ENCODE assay signal across 7 mouse cellular contexts in genomic region chr8:109185558-109186198, GRCm38 (mm10).
DNase-seq lines count a peak whose midpoint lies in the region; ATAC-seq and TF ChIP-seq lines count a peak whose summit lies in the region.

No protein-coding gene starts in this region.

- H3K4me3 ChIP-seq in embryonic facial prominence, embryonic 13.5 days, result peak overlapping the region; percentile 31
- H3K4me3 ChIP-seq in heart, embryonic 11.5 days (ENCODE audit: low read depth, low read length), result peak overlapping the region; percentile 17; the same call in 1 of the 2 replicates
- H3K4me3 ChIP-seq in kidney, embryonic 15.5 days (replicated peaks), result peak overlapping the region; percentile 39
- H3K4me3 ChIP-seq in limb, embryonic 13.5 days, result peak overlapping the region; percentile 32
- no peak overlapping the region for H3K4me3 ChIP-seq in myocyte

- no peak for ATAC-seq in embryonic facial prominence, embryonic 13.5 days (ENCODE audit: insufficient number of reproducible peaks, insufficient read depth, low FRiP score, low TSS enrichment, low read depth)
- ATAC-seq in heart, embryonic 11.5 days (replicated peaks; ENCODE audit: insufficient number of reproducible peaks, low FRiP score, low TSS enrichment), result no peak
- ATAC-seq in kidney, embryonic 15.5 days (replicated peaks; ENCODE audit: low FRiP score), result peak; percentile 77
- ATAC-seq in limb, embryonic 13.5 days (ENCODE audit: low FRiP score, low read depth), result peak; percentile 87; the same call in 1 of the 2 replicates

- peak; percentile 81 for DNase-seq in adrenal gland, postnatal 10 days
- DNase-seq in thymus, postnatal 14 days, result peak; percentile 34

- no peaks in the 10 kb centered on the region for H3K79me2 ChIP-seq in myocyte (ENCODE audit: control insufficient read depth, insufficient read depth)

- TF ChIP-seq POLR2A in myocyte (IDR thresholded peaks at IDR 0.05; ENCODE audit: insufficient read length, low read depth), result no peak

- H3ac ChIP-seq in myocyte (ENCODE audit: control insufficient read depth, insufficient read length), result no peak overlapping the region

- H3K27me3 ChIP-seq in embryonic facial prominence, embryonic 13.5 days, result no peaks in the 10 kb centered on the region
- no peaks in the 10 kb centered on the region for H3K27me3 ChIP-seq in heart, embryonic 11.5 days (ENCODE audit: control insufficient read depth, insufficient read depth, low read length)
- H3K27me3 ChIP-seq in kidney, embryonic 15.5 days, result no peaks in the 10 kb centered on the region
- H3K27me3 ChIP-seq in limb, embryonic 13.5 days, result no peaks in the 10 kb centered on the region
- no peaks in the 10 kb centered on the region for H3K27me3 ChIP-seq in myocyte (ENCODE audit: control insufficient read depth, insufficient read depth, insufficient read length)

- peak overlapping the region; percentile 59 for H3K4me2 ChIP-seq in embryonic facial prominence, embryonic 13.5 days
- peak overlapping the region; percentile 56 for H3K4me2 ChIP-seq in heart, embryonic 11.5 days
- H3K4me2 ChIP-seq in kidney, embryonic 15.5 days, result peak overlapping the region; percentile 74
- H3K4me2 ChIP-seq in limb, embryonic 13.5 days (replicated peaks), result peak overlapping the region; percentile 62
- peak overlapping the region; percentile 73 for H3K4me2 ChIP-seq in myocyte (ENCODE audit: low read depth)

- H3K9ac ChIP-seq in embryonic facial prominence, embryonic 13.5 days, result peak overlapping the region; percentile 63
- H3K9ac ChIP-seq in heart, embryonic 11.5 days (ENCODE audit: low read depth, low read length), result peak overlapping the region; percentile 65
- peak overlapping the region; percentile 43 for H3K9ac ChIP-seq in kidney, embryonic 15.5 days
- H3K9ac ChIP-seq in limb, embryonic 13.5 days, result peak overlapping the region; percentile 65

- 22% methylated on average over 10 of the region's 10 CpGs for WGBS in embryonic facial prominence, embryonic 13.5 days
- 40% methylated on average over 10 of the region's 10 CpGs for WGBS in heart, embryonic 11.5 days (ENCODE audit: insufficient replicate concordance)
- 15% methylated on average over 10 of the region's 10 CpGs for WGBS in kidney, embryonic 15.5 days
- 15% methylated on average over 10 of the region's 10 CpGs for WGBS in limb, embryonic 13.5 days

- H3K4me1 ChIP-seq in embryonic facial prominence, embryonic 13.5 days, result peaks cover 13% of the 10 kb centered on the region
- no peaks in the 10 kb centered on the region for H3K4me1 ChIP-seq in heart, embryonic 11.5 days (ENCODE audit: control insufficient read depth, insufficient read depth, low read length)
- peaks cover 6% of the 10 kb centered on the region; the same call in 1 of the 2 replicates for H3K4me1 ChIP-seq in kidney, embryonic 15.5 days
- H3K4me1 ChIP-seq in limb, embryonic 13.5 days, result peaks cover 22% of the 10 kb centered on the region

- no peaks in the 10 kb centered on the region for H3K9me3 ChIP-seq in embryonic facial prominence, embryonic 13.5 days
- 0 out of 2 replicates have a peak, but pooled peaks cover 2% of the 10 kb centered on the region for H3K9me3 ChIP-seq in heart, embryonic 11.5 days (replicated peaks; ENCODE audit: control insufficient read depth, low read length)
- no peaks in the 10 kb centered on the region for H3K9me3 ChIP-seq in kidney, embryonic 15.5 days (replicated peaks)
- no peaks in the 10 kb centered on the region for H3K9me3 ChIP-seq in limb, embryonic 13.5 days

- no peaks in the 10 kb centered on the region for H3K36me3 ChIP-seq in embryonic facial prominence, embryonic 13.5 days
- H3K36me3 ChIP-seq in heart, embryonic 11.5 days (ENCODE audit: control insufficient read depth, insufficient read depth, low read length), result no peaks in the 10 kb centered on the region
- H3K36me3 ChIP-seq in kidney, embryonic 15.5 days, result no peaks in the 10 kb centered on the region
- no peaks in the 10 kb centered on the region for H3K36me3 ChIP-seq in limb, embryonic 13.5 days
- no peaks in the 10 kb centered on the region for H3K36me3 ChIP-seq in myocyte (ENCODE audit: control insufficient read depth, insufficient read depth)

- peak overlapping the region; percentile 51 for H3K27ac ChIP-seq in embryonic facial prominence, embryonic 13.5 days
- H3K27ac ChIP-seq in heart, embryonic 11.5 days (ENCODE audit: low read depth, low read length), result no peak overlapping the region
- H3K27ac ChIP-seq in kidney, embryonic 15.5 days, result no peak overlapping the region
- H3K27ac ChIP-seq in limb, embryonic 13.5 days, result peak overlapping the region; percentile 44; the same call in 1 of the 2 replicates

TF ChIP-seq in myocyte, 11 proteins besides CTCF, POLR2A, EP300 and RAD21:
- TF ChIP-seq E2F4 (IDR thresholded peaks at IDR 0.05; ENCODE audit: insufficient read depth) (no peak), MAX (IDR thresholded peaks at IDR 0.05; ENCODE audit: low read depth) (no peak), MYOD1 (IDR thresholded peaks at IDR 0.05; ENCODE audit: control insufficient read depth in 1 of 3, insufficient read length in 2 of 3, low read depth in 2 of 3) (no peak), SRF (IDR thresholded peaks at IDR 0.05; ENCODE audit: control insufficient read depth, insufficient read length, low read depth) (no peak), TCF12 (IDR thresholded peaks at IDR 0.05; ENCODE audit: insufficient read depth, poor library complexity, severe bottlenecking) (no peak), TCF3 (IDR thresholded peaks at IDR 0.05; ENCODE audit: insufficient read length, low read depth) (no peak)

Comparison
In these comparisons a context has a peak if more than half of its experiments do, and no peak if none do; other contexts are left out.
1. ATAC-seq: peak in kidney, embryonic 15.5 days (single experiment) and limb, embryonic 13.5 days (single experiment); none in embryonic facial prominence, embryonic 13.5 days (single experiment) and heart, embryonic 11.5 days (single experiment).
2. H3K27ac ChIP-seq: peak in embryonic facial prominence, embryonic 13.5 days (single experiment) and limb, embryonic 13.5 days (single experiment); none in heart, embryonic 11.5 days (single experiment) and kidney, embryonic 15.5 days (single experiment).
3. Peak in every context shown above with its lines, with median percentiles within 50 percentile points of each other: H3K4me2 ChIP-seq and H3K9ac ChIP-seq.